Mouse (Mus musculus) telencephalon, adult 2 months (tissue): Measurements from ENCODE around the gene Gm14288.
"Not testable (repeated sequence)": the region's sequence is repeated elsewhere in the genome, so short reads cannot be mapped to it uniquely, and the experiment has no call there.

Source experiments
- DNase-seq: peaks from one replicate; pipeline ENCODE4 v3.0.0-alpha.2; 2011; ENCODE audit warnings: low read depth, low spot score

Gene Gm14288

GRCm38 (mm10) chr2:175800993-175801392 lies at the start of gene Gm14288:
Gm14288 (minus strand) TSS chr2:175801093.
- DNase-seq = not testable (repeated sequence)

GRCm38 (mm10) chr2:175741237-175741636 lies 59.7 kb downstream of the Gm14288 start, which contains the start of gene Gm2007:
Gm2007 (plus strand) TSS chr2:175741537.
- not testable (repeated sequence) for DNase-seq
